Mouse (Mus musculus) CH12.LX (cell line): ENCODE data around the gene Phlpp2. TPM values are rescaled to one million over a fixed set of nuclear protein-coding genes. Genes with fewer than 3 reads are reported as not detected.

ENCODE experiments used
- DNase-seq: peaks from one replicate; pipeline ENCODE4 v3.0.0-alpha.2; 2013; ENCODE audit errors: extremely low read depth
- H3K27ac ChIP-seq: 2 replicates; pipeline ENCODE4 v1.5.1; 2012; ENCODE audit warnings: low read depth, mild to moderate bottlenecking, control low read depth, moderate library complexity; ENCODE audit not compliant: insufficient read depth
- H3K27me3 ChIP-seq: replicated peaks from 2 replicates; pipeline ENCODE3; 2012; ENCODE audit warnings: inconsistent platforms
- H3K36me3 ChIP-seq, 2 experiments: replicated peaks in 1 of 2; 2 replicates each; pipeline versions ENCODE3 to v1.6.1; 2012; ENCODE audit warnings: inconsistent platforms in 1 of 2, low read length in 1 of 2, mild to moderate bottlenecking in 1 of 2, mixed read lengths in 1 of 2, moderate library complexity in 1 of 2; ENCODE audit not compliant: control insufficient read depth in 1 of 2, insufficient read depth in 1 of 2
- H3K4me1 ChIP-seq, 2 experiments: 2 replicates each; pipeline ENCODE4 v1.6.1; 2012; ENCODE audit warnings: inconsistent platforms in 1 of 2, moderate library complexity in 1 of 2; ENCODE audit not compliant: insufficient read depth in 2 of 2, control insufficient read depth in 1 of 2
- H3K4me2 ChIP-seq: 2 replicates; pipeline ENCODE4 v1.6.1; 2012; ENCODE audit warnings: low read depth, mild to moderate bottlenecking, control low read depth; ENCODE audit not compliant: poor library complexity, insufficient read depth, severe bottlenecking
- H3K4me3 ChIP-seq, 3 experiments: fragments of 150-350 bp in 1 of 3; sonication (generic) in 1 of 3; replicated peaks in 1 of 3; 2 replicates each; pipeline versions ENCODE3 to v1.5.1; 2011 to 2012; ENCODE audit warnings: low read depth in 2 of 3, low read length in 2 of 3, mild to moderate bottlenecking in 2 of 3, moderate library complexity in 2 of 3, control low read depth in 1 of 3, improper control_type of control experiment in 1 of 3, inconsistent platforms in 1 of 3, mixed read lengths in 1 of 3; ENCODE audit not compliant: poor library complexity in 1 of 3
- H3K79me2 ChIP-seq: replicated peaks from 2 replicates; pipeline ENCODE4 v1.6.1; 2012; ENCODE audit warnings: mild to moderate bottlenecking, moderate library complexity; ENCODE audit not compliant: control insufficient read depth, poor library complexity, insufficient read depth, severe bottlenecking; ENCODE audit errors: extremely low read depth
- H3K9ac ChIP-seq: 2 replicates; pipeline ENCODE4 v1.6.1; 2012; ENCODE audit warnings: low read depth, mild to moderate bottlenecking, control low read depth, moderate library complexity; ENCODE audit not compliant: insufficient read depth
- H3K9me3 ChIP-seq: replicated peaks from 2 replicates; pipeline ENCODE3; 2012; ENCODE audit warnings: low read length, inconsistent platforms, mixed read lengths
- CHD2 ChIP-seq: IDR thresholded peaks from 2 replicates; pipeline ENCODE4 v1.6.1; 2011; ENCODE audit warnings: low read length, improper control_type of control experiment
- E2F4 ChIP-seq: IDR thresholded peaks from 2 replicates; pipeline ENCODE4 v1.6.1; 2011; ENCODE audit warnings: low read depth, low read length, improper control_type of control experiment; ENCODE audit not compliant: insufficient replicate concordance
- EP300 ChIP-seq: IDR thresholded peaks from 2 replicates; pipeline ENCODE4 v1.6.1; 2011; ENCODE audit warnings: low read length, improper control_type of control experiment
- ETS1 ChIP-seq: conservative IDR thresholded peaks from 2 replicates; pipeline ENCODE4 v1.6.1; 2012; ENCODE audit warnings: low read depth, mild to moderate bottlenecking, inconsistent platforms, low read length, improper control_type of control experiment, moderate library complexity
- IRF4 ChIP-seq: IDR thresholded peaks from 2 replicates; pipeline ENCODE4 v1.6.1; 2014; ENCODE audit warnings: low read depth, mild to moderate bottlenecking, inconsistent platforms, low read length, improper control_type of control experiment
- MAFK ChIP-seq: IDR thresholded peaks from 2 replicates; pipeline ENCODE4 v1.6.1; 2011; ENCODE audit warnings: low read length, improper control_type of control experiment; ENCODE audit not compliant: insufficient replicate concordance
- MAX ChIP-seq: IDR thresholded peaks from 2 replicates; pipeline ENCODE4 v1.6.1; 2011; ENCODE audit warnings: low read length, improper control_type of control experiment
- MEF2A ChIP-seq: IDR thresholded peaks from 2 replicates; pipeline ENCODE4 v1.6.1; 2014; ENCODE audit warnings: low read depth, mild to moderate bottlenecking, inconsistent platforms, low read length, improper control_type of control experiment, borderline replicate concordance
- POLR2A ChIP-seq: IDR thresholded peaks from 2 replicates; pipeline ENCODE4 v1.6.1; 2011; ENCODE audit warnings: low read depth, mild to moderate bottlenecking, improper control_type of control experiment, low read length
- RAD21 ChIP-seq: IDR thresholded peaks from 2 replicates; pipeline ENCODE4 v1.6.1; 2011; ENCODE audit warnings: low read depth, mild to moderate bottlenecking, low read length, improper control_type of control experiment, moderate library complexity
- SIN3A ChIP-seq: IDR thresholded peaks from 2 replicates; pipeline ENCODE4 v1.6.1; 2012; ENCODE audit warnings: low read length, improper control_type of control experiment, inconsistent platforms
- SMC3 ChIP-seq: IDR thresholded peaks from 2 replicates; pipeline ENCODE4 v1.6.1; 2011; ENCODE audit warnings: low read depth, low read length, improper control_type of control experiment
- TCF12 ChIP-seq: IDR thresholded peaks from 2 replicates; pipeline ENCODE4 v1.6.1; 2014; ENCODE audit warnings: low read depth, mild to moderate bottlenecking, inconsistent platforms, low read length, improper control_type of control experiment
- UBTF ChIP-seq: IDR thresholded peaks from 2 replicates; pipeline ENCODE4 v1.6.1; 2012; ENCODE audit warnings: low read depth, mild to moderate bottlenecking, inconsistent platforms, low read length, improper control_type of control experiment, moderate library complexity
- USF1 ChIP-seq: IDR thresholded peaks from 2 replicates; pipeline ENCODE4 v1.6.1; 2014; ENCODE audit warnings: low read depth, mild to moderate bottlenecking, inconsistent platforms, low read length, improper control_type of control experiment
- USF2 ChIP-seq: conservative IDR thresholded peaks from 2 replicates; pipeline ENCODE4 v1.6.1; 2011; ENCODE audit warnings: low read depth, low read length, improper control_type of control experiment
- ZC3H11A ChIP-seq: IDR thresholded peaks from 2 replicates; pipeline ENCODE4 v1.6.1; 2012; ENCODE audit warnings: low read depth, mild to moderate bottlenecking, inconsistent platforms, low read length, improper control_type of control experiment
- ZKSCAN1 ChIP-seq: IDR thresholded peaks from 2 replicates; pipeline ENCODE4 v1.6.1; 2012; ENCODE audit warnings: low read depth, inconsistent platforms, low read length, improper control_type of control experiment, borderline replicate concordance
- ZNF384 ChIP-seq: IDR thresholded peaks from 2 replicates; pipeline ENCODE4 v1.6.1; 2012; ENCODE audit warnings: low read depth, low read length, improper control_type of control experiment, inconsistent platforms
- dilution Hi-C: fragments of 300-500 bp; cut with MboI; formaldehyde crosslinking; loops from 2 replicates; pipeline ENCODE4 v1.14.3; 2020; ENCODE audit warnings: low sequenced_read_pairs; ENCODE audit not compliant: extremely low pct_unique_long_range_greater_than_20kb, extremely low pct_ligation_motif_present
- in situ Hi-C: fragments of 300-500 bp; cut with MboI; formaldehyde crosslinking; loops from 3 replicates; pipeline ENCODE4 v1.14.3; 2019; ENCODE audit warnings: low sequenced_read_pairs, low pct_ligation_motif_present, low pct_unique_long_range_greater_than_20kb, mixed read lengths
- polyA plus RNA-seq: library from polyadenylated mRNA; unstranded; fragments of >175 nt; gene quantifications from 2 replicates; pipeline ENCODE4 v1.2.1, GENCODE M21; 2012; ENCODE audit warnings: low read depth; ENCODE audit not compliant: insufficient read length
- total RNA-seq, 2 experiments: library from RNA; depleted of rRNA; stranded (reverse); fragments of 300-350 nt in 1 of 2; fragments of >200 nt in 1 of 2; gene quantifications; 2 replicates each; pipeline ENCODE4 v1.2.3; 2012 to 2014

Phlpp2 gene
- total and polyA plus RNA-seq, 3 experiments: 3.1 to 9.2 (median 3.5) TPM

DNA sequence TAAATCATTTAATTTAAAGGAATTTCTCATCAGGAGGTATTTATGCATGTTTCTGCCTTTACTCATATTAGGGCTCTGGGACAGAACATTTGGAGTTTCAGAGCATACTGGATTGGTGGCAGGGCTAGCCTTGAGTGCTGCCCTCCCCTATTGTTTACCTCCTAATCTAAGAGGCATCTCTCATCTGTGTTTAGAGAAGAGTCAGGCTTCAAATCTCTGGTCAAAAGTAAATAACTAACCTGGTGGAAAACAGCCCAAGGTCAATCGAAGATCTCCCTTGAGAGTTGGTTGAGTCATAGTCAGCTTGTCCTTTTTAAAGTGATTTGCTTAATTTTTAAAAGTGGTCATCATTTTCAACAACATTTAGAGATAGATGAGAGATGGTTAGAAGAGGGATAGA is 124.6 kb downstream of the Phlpp2 start:
- in situ Hi-C loops: no loop called here
- Histone ChIP-seq H3K36me3 (no peaks in the 10 kb centered on the region), H3K4me3 (no peak overlapping the region), H3K9ac (no peak overlapping the region), H3K9me3 (no peaks in the 10 kb centered on the region), H3K4me2 (no peak overlapping the region), H3K4me1 (no peaks in the 10 kb centered on the region), H3K79me2 (no peaks in the 10 kb centered on the region), H3K27me3 (peaks cover 6% of the 10 kb centered on the region), H3K27ac (no peak overlapping the region)
- DNase-seq: no peak
- dilution Hi-C loops: no loop called here
- TF ChIP-seq MEF2A (no peak), CHD2 (no peak), ZNF384 (no peak), E2F4 (no peak), SIN3A (no peak), POLR2A (no peak), MAFK (no peak), USF1 (no peak), UBTF (no peak), TCF12 (no peak), SMC3 (no peak), MAX (no peak), ETS1 (no peak), USF2 (no peak), ZC3H11A (no peak), IRF4 (no peak), RAD21 (no peak), ZKSCAN1 (no peak), EP300 (no peak)

Other genes starting within 250 kb of the Phlpp2 start
- 38.2 and 38.9 TPM in 2 replicates for gene Ist1, start 175.3 kb upstream of the Phlpp2 start, total RNA-seq (2012; rRNA removed)
- gene Ist1, start 175.3 kb upstream of the Phlpp2 start, total RNA-seq (2014; rRNA removed): 57.2 and 62.2 TPM in 2 replicates
- 49.5 and 53.1 TPM in 2 replicates for gene Ist1, start 175.3 kb upstream of the Phlpp2 start, polyA plus RNA-seq
- gene Zfp821, start 163.0 kb upstream of the Phlpp2 start, total RNA-seq (2012; rRNA removed): 5.0 and 5.1 TPM in 2 replicates
- gene Zfp821, start 163.0 kb upstream of the Phlpp2 start, total RNA-seq (2014; rRNA removed): 3.4 and 4.1 TPM in 2 replicates
- 4.1 and 5.2 TPM in 2 replicates for gene Zfp821, start 163.0 kb upstream of the Phlpp2 start, polyA plus RNA-seq
- 6.8 and 7.6 TPM in 2 replicates for gene Atxn1l, start 130.8 kb upstream of the Phlpp2 start, total RNA-seq (2012; rRNA removed)
- gene Atxn1l, start 130.8 kb upstream of the Phlpp2 start, total RNA-seq (2014; rRNA removed): 4.1 and 4.6 TPM in 2 replicates
- gene Atxn1l, start 130.8 kb upstream of the Phlpp2 start, polyA plus RNA-seq: 15.2 and 18.5 TPM in 2 replicates
- 29.5 and 32.9 TPM in 2 replicates for gene Ap1g1, start 90.0 kb upstream of the Phlpp2 start, total RNA-seq (2012; rRNA removed)
- gene Ap1g1, start 90.0 kb upstream of the Phlpp2 start, total RNA-seq (2014; rRNA removed): 39.6 and 40.8 TPM in 2 replicates
- 54.7 and 60.4 TPM in 2 replicates for gene Ap1g1, start 90.0 kb upstream of the Phlpp2 start, polyA plus RNA-seq
- not detected in 2 replicates for gene Marveld3, start 93.7 kb downstream of the Phlpp2 start, total RNA-seq (2012; rRNA removed)
- gene Marveld3, start 93.7 kb downstream of the Phlpp2 start, total RNA-seq (2014; rRNA removed): not detected in 2 replicates
- gene Marveld3, start 93.7 kb downstream of the Phlpp2 start, polyA plus RNA-seq: not detected in 2 replicates
- gene Tat, start 121.9 kb downstream of the Phlpp2 start, total RNA-seq (2012; rRNA removed): not detected in 2 replicates
- not detected in 2 replicates for gene Tat, start 121.9 kb downstream of the Phlpp2 start, total RNA-seq (2014; rRNA removed)
- gene Tat, start 121.9 kb downstream of the Phlpp2 start, polyA plus RNA-seq: not detected in 2 replicates
- not detected in 2 replicates for gene Chst4, start 171.2 kb downstream of the Phlpp2 start, total RNA-seq (2012; rRNA removed)
- not detected in 2 replicates for gene Chst4, start 171.2 kb downstream of the Phlpp2 start, total RNA-seq (2014; rRNA removed)
- gene Chst4, start 171.2 kb downstream of the Phlpp2 start, polyA plus RNA-seq: not detected in 2 replicates
- gene Zfp612, start 211.2 kb downstream of the Phlpp2 start, total RNA-seq (2012; rRNA removed): 1.3 and 2.0 TPM in 2 replicates
- 0.04 and 0.08 TPM in 2 replicates for gene Zfp612, start 211.2 kb downstream of the Phlpp2 start, total RNA-seq (2014; rRNA removed)
- 0.13 TPM in 1 of 2 replicates, not detected in the other for gene Zfp612, start 211.2 kb downstream of the Phlpp2 start, polyA plus RNA-seq
- not detected in 2 replicates for gene Gm21964, start 232.7 kb downstream of the Phlpp2 start, total RNA-seq (2012; rRNA removed)
- not detected in 2 replicates for gene Gm21964, start 232.7 kb downstream of the Phlpp2 start, total RNA-seq (2014; rRNA removed)
- gene Gm21964, start 232.7 kb downstream of the Phlpp2 start, polyA plus RNA-seq: not detected in 2 replicates
- gene Gm17720, start 234.2 kb downstream of the Phlpp2 start, total RNA-seq (2012; rRNA removed): not detected in 2 replicates
- gene Gm17720, start 234.2 kb downstream of the Phlpp2 start, total RNA-seq (2014; rRNA removed): not detected in 2 replicates
- gene Gm17720, start 234.2 kb downstream of the Phlpp2 start, polyA plus RNA-seq: not detected in 2 replicates